Mouse (Mus musculus): ENCODE results near the gene Spcs2.

Spcs2 gene

GRCm38 (mm10) chr7:99869296-99869695 lies 6.0 kb upstream of the Spcs2 start:
- in situ Hi-C loops (cut with MboI, MseI), result no loop called here

GRCm38 (mm10) chr7:99865219-99865618 lies 2.0 kb upstream of the Spcs2 start:
- in situ Hi-C loops (cut with MboI, MseI), result no loop called here

- in situ Hi-C loops (cut with MboI, MseI), result loop anchor here in 1 of 2 experiments (5.0 kb wide), 1 partner anchor 37 kb away; the partner anchor contains the start of gene Neu3
These were observed 1.2 kb upstream of the Spcs2 start for GRCm38 (mm10) chr7:99864241-99865028.

GRCm38 (mm10) chr7:99858813-99859585 lies 4.3 kb downstream of the Spcs2 start, which contains the start of gene Xrra1:
Gene Xrra1 (plus strand): TSS chr7:99859116.
- in situ Hi-C loops (cut with MboI, MseI), result no loop called here

GRCm38 (mm10) chr7:99858175-99858812 lies 5.0 kb downstream of the Spcs2 start:
- in situ Hi-C loops (cut with MboI, MseI), result no loop called here

- in situ Hi-C loops (cut with MboI, MseI), result no loop called here
These were observed 6.9 kb downstream of the Spcs2 start for GRCm38 (mm10) chr7:99856266-99856861.

- in situ Hi-C loops (cut with MboI, MseI), result no loop called here
These were observed 9.0 kb downstream of the Spcs2 start for GRCm38 (mm10) chr7:99854311-99854710.

GRCm38 (mm10) chr7:99853350-99853749 lies 9.9 kb downstream of the Spcs2 start:
- in situ Hi-C loops (cut with MboI, MseI), result no loop called here

GRCm38 (mm10) chr7:99851618-99852017 lies 11.6 kb downstream of the Spcs2 start:
- in situ Hi-C loops (cut with MboI, MseI), result no loop called here

- in situ Hi-C loops (cut with MboI, MseI), result no loop called here
These were observed 12.1 kb downstream of the Spcs2 start for GRCm38 (mm10) chr7:99851121-99851520.

GRCm38 (mm10) chr7:99850534-99850933 lies 12.7 kb downstream of the Spcs2 start:
- in situ Hi-C loops (cut with MboI, MseI), result no loop called here

GRCm38 (mm10) chr7:99845533-99846236 lies 17.6 kb downstream of the Spcs2 start:
- in situ Hi-C loops (cut with MboI, MseI), result loop anchor here in 1 of 2 experiments (25.0 kb wide), 2 partner anchors 1133 to 1217 kb away; partner anchors contain the start of gene Thap12

GRCm38 (mm10) chr7:99838241-99838640 lies 25.0 kb downstream of the Spcs2 start:
- in situ Hi-C loops (cut with MboI, MseI), result loop anchor here in 1 of 2 experiments (25.0 kb wide), 2 partner anchors 1126 to 1224 kb away; partner anchors contain the start of gene Thap12

GRCm38 (mm10) chr7:99837358-99838071 lies 25.7 kb downstream of the Spcs2 start:
- in situ Hi-C loops (cut with MboI, MseI), result loop anchor here in 1 of 2 experiments (25.0 kb wide), 2 partner anchors 1125 to 1225 kb away; partner anchors contain the start of gene Thap12

- in situ Hi-C loops (cut with MboI, MseI), result loop anchor here in 1 of 2 experiments (25.0 kb wide), 2 partner anchors 1124 to 1226 kb away; partner anchors contain the start of gene Thap12
These were observed 26.5 kb downstream of the Spcs2 start for GRCm38 (mm10) chr7:99836781-99837180.

- in situ Hi-C loops (cut with MboI, MseI), result loop anchor here in 1 of 2 experiments (25.0 kb wide), 2 partner anchors 1122 to 1228 kb away; partner anchors contain the start of gene Thap12
These were observed 28.9 kb downstream of the Spcs2 start for GRCm38 (mm10) chr7:99834314-99834853.

- in situ Hi-C loops (cut with MboI, MseI), result loop anchor here in 1 of 2 experiments (25.0 kb wide), 2 partner anchors 1122 to 1228 kb away; partner anchors contain the start of gene Thap12
These were observed 29.4 kb downstream of the Spcs2 start for GRCm38 (mm10) chr7:99833846-99834222.

GRCm38 (mm10) chr7:99833115-99833845 lies 30.0 kb downstream of the Spcs2 start:
- in situ Hi-C loops (cut with MboI, MseI), result loop anchor here in 1 of 2 experiments (25.0 kb wide), 2 partner anchors 1121 to 1229 kb away; partner anchors contain the start of gene Thap12
